Mouse (Mus musculus) heart, postnatal 0 days (tissue): ENCODE measurements around the gene Hrh1. TPM values are rescaled to one million over a fixed set of nuclear protein-coding genes. Genes with fewer than 3 reads are reported as not detected.

Experiments used
- ATAC-seq: fragments of 200-750 bp; cut with Nextera tagmentation; 2 replicates; pipeline ENCODE4 v1.8.0; 2017; ENCODE audit warnings: low read depth, moderate number of reproducible peaks, moderate library complexity; ENCODE audit not compliant: insufficient read depth
- DNase-seq: peaks from one replicate; pipeline ENCODE4 v3.0.0-alpha.2; 2016; ENCODE audit warnings: low spot score
- H3K27ac ChIP-seq: fragments of 300-500 bp; sonication (generic); 2 replicates; pipeline ENCODE4 v1.5.1; 2014; ENCODE audit warnings: low read depth, mild to moderate bottlenecking
- H3K27me3 ChIP-seq: fragments of 300-500 bp; sonication (generic); 2 replicates; pipeline ENCODE4 v1.6.1; 2014; ENCODE audit warnings: low read length, mixed read lengths; ENCODE audit not compliant: control insufficient read depth, insufficient read depth
- H3K36me3 ChIP-seq: fragments of 300-500 bp; sonication (generic); replicated peaks from 2 replicates; pipeline ENCODE4 v1.6.1; 2014; ENCODE audit warnings: low read length, mixed read lengths; ENCODE audit not compliant: control insufficient read depth, insufficient read depth
- H3K4me1 ChIP-seq: fragments of 300-500 bp; sonication (generic); 2 replicates; pipeline ENCODE4 v1.6.1; 2014; ENCODE audit warnings: antibody characterized with exemption; ENCODE audit not compliant: control insufficient read depth, insufficient read depth
- H3K4me2 ChIP-seq: fragments of 300-500 bp; sonication (generic); 2 replicates; pipeline ENCODE4 v1.6.1; 2014; ENCODE audit warnings: low read depth, mild to moderate bottlenecking, low read length, moderate library complexity
- H3K4me3 ChIP-seq: fragments of 300-500 bp; sonication (generic); 2 replicates; pipeline ENCODE4 v1.5.1; 2014; ENCODE audit warnings: low read depth, low read length
- H3K9ac ChIP-seq: fragments of 300-500 bp; sonication (generic); replicated peaks from 2 replicates; pipeline ENCODE4 v1.6.1; 2014; ENCODE audit warnings: low read depth, low read length, mixed read lengths
- H3K9me3 ChIP-seq: fragments of 300-500 bp; sonication (generic); replicated peaks from 2 replicates; pipeline ENCODE4 v1.6.1; 2016; ENCODE audit warnings: low read length; ENCODE audit not compliant: control insufficient read depth
- CTCF ChIP-seq: IDR thresholded peaks from 2 replicates; pipeline ENCODE4 v1.5.1; 2016; ENCODE audit warnings: antibody characterized with exemption, control low read depth, low read depth
- EP300 ChIP-seq: IDR thresholded peaks from 2 replicates; pipeline ENCODE4 v1.6.1; 2016; ENCODE audit warnings: antibody characterized with exemption, low read depth
- WGBS: fragments of 180-500 bp; shearing (Covaris S2); extraction: QIAGEN DNeasy Blood & Tissue Kit; methylation state at CpG from one replicate; pipeline ENCODE4 v1.1.7; 2014; 5-methylcytosine and 5-hydroxymethylcytosine counted together
- polyA plus RNA-seq: library from polyadenylated mRNA; unstranded; fragments of >200 nt; fragmentation: Nextera tagmentation; extraction: Ambion mirVana; gene quantifications from 2 replicates; pipeline ENCODE4 v1.2.1, GENCODE M21; 2015
- total RNA-seq: library from RNA; depleted of rRNA; stranded (reverse); fragments of >200 nt; gene quantifications from 2 replicates; pipeline ENCODE4 v1.2.3, GENCODE M21; 2014; ENCODE audit warnings: low replicate concordance; rRNA removed

The Hrh1 gene
- total RNA-seq: not detected in 2 replicates
- 0.04 TPM in 1 of 2 replicates, not detected in the other for polyA plus RNA-seq

DNA sequence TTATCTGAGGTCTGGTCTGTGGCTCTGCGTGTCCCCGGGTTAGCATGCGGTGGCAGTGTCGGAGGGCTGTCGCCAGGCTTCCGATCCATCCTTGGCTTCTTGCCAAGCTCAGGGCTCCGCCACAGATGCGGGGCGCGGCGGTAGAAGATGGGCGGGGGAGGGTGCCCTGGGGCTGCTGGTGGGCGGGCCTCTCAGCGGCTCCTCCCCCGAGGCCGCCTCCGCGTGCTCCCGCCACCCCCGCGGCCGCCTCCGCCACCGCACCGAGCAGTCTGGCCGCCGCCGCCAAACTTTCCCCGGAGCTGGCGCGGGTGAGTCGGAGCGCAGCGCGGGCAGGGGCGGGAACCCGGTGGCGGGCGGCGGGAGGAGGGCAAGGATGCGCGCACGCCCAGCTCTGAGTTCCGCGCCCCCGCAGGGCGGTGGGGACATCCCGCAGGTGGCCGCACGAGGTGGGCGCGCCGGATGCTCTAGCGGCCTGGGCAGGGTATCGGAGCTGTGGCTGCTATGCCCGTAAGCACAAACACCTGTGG lies at the start of gene Hrh1:
Gene Hrh1, plus strand, starts transcription at position 246 of the 527 bp plus-strand sequence.
- peak within 1 kb of the TSS; percentile 52 for H3K4me3 ChIP-seq
- H3K9me3 ChIP-seq: no peaks in the 10 kb centered on the region
- H3K9ac ChIP-seq: no peak within 1 kb of the TSS
- ATAC-seq: no peak
- WGBS: under 1% methylated on average over 37 of the region's 56 CpGs
- no peaks in the 10 kb centered on the region for H3K36me3 ChIP-seq
- H3K27ac ChIP-seq: no peak within 1 kb of the TSS
- no peak for TF ChIP-seq EP300
- TF ChIP-seq CTCF: no peak
- peaks cover 13% of the 10 kb centered on the region for H3K4me1 ChIP-seq
- peak within 1 kb of the TSS; percentile 69 for H3K4me2 ChIP-seq
- H3K27me3 ChIP-seq: peaks cover 54% of the 10 kb centered on the region
- DNase-seq: peak; percentile 10

DNA sequence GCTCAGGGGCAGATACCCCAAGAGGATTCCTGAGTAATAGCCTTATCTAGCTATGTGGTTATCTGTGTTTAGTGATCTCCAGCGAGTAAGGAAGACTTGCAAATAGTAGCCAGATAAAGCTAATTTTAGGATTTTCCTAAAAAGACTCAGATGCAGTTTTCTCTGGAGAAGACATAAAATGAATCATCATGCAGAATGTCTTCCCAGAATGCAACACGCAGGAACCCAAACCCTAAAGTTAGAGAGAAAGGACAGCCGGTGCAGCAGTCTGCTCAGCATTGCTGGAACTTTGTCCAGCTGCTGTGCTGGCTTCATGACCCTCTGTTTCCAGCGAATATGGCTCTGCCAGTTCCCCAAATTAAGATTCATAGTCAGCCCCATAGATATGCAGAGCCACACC lies 43.1 kb upstream of the Hrh1 start:
- Histone ChIP-seq H3K36me3 (no peaks in the 10 kb centered on the region), H3K9ac (no peak overlapping the region), H3K4me1 (peaks cover 4% of the 10 kb centered on the region; the same call in 1 of the 2 replicates), H3K4me2 (no peak overlapping the region), H3K27me3 (no peaks in the 10 kb centered on the region), H3K27ac (no peak overlapping the region), H3K4me3 (no peak overlapping the region), H3K9me3 (no peaks in the 10 kb centered on the region)
- TF ChIP-seq EP300 (no peak), CTCF (no peak)
- 49% methylated on average over 4 of the region's 4 CpGs for WGBS
- no peak for ATAC-seq
- no peak for DNase-seq

DNA sequence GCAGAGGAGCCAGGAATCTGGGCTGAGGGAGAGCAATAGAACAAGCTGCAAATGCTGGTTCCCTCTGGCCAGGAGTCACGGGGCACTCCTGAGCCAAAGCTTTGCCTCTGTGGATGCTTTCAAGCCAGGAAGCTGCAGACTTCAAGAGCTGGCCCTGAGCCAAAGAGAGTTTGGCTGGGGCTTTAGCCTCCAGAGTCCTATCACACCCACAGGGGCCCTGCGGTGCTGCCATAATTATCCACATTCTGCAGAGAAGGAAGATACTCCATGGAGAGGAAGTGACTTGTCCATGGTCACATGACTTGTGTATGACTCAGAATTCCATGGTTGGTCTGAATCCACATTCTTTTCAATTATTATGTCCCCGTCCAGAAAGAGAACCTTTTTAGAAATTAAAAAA lies 39.6 kb upstream of the Hrh1 start:
- Histone ChIP-seq H3K4me3 (no peak overlapping the region), H3K27ac (no peak overlapping the region), H3K9ac (no peak overlapping the region), H3K4me2 (no peak overlapping the region), H3K36me3 (no peaks in the 10 kb centered on the region), H3K4me1 (peaks cover 4% of the 10 kb centered on the region; the same call in 1 of the 2 replicates), H3K27me3 (no peaks in the 10 kb centered on the region), H3K9me3 (no peaks in the 10 kb centered on the region)
- DNase-seq: peak; percentile 41
- WGBS: 28% methylated on average over 3 of the region's 3 CpGs
- no peak for ATAC-seq
- TF ChIP-seq CTCF: no peak
- no peak; the same call in 1 of the 2 replicates for TF ChIP-seq EP300

DNA sequence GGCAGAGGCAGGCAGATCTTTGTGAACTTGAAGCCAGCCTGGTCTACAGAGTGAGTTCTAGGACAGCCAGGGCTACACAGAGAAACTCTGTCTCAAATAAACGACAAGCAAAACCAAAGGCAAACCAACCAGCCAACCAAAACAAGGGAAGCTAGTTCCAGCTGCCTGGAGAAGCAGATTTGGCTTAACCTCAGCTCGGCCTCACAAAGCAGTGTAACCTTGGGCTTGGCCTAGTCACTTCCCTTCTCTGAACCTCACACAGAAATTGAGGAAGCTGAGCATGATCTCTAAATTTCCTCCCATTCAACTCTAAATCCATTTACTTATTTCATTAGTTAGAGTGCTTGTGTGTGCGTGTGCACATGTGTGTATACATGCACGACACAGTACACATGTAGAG lies 35.4 kb upstream of the Hrh1 start:
- H3K9me3 ChIP-seq: no peaks in the 10 kb centered on the region
- H3K4me2 ChIP-seq: no peak overlapping the region
- no peak overlapping the region for H3K9ac ChIP-seq
- WGBS: 60% methylated on average over 4 of the region's 4 CpGs
- peaks cover 4% of the 10 kb centered on the region; the same call in 1 of the 2 replicates for H3K4me1 ChIP-seq
- no peak overlapping the region for H3K27ac ChIP-seq
- ATAC-seq (no peak), DNase-seq (no peak)
- H3K4me3 ChIP-seq: no peak overlapping the region
- TF ChIP-seq EP300: no peak
- TF ChIP-seq CTCF: no peak
- no peaks in the 10 kb centered on the region for H3K27me3 ChIP-seq
- H3K36me3 ChIP-seq: no peaks in the 10 kb centered on the region

DNA sequence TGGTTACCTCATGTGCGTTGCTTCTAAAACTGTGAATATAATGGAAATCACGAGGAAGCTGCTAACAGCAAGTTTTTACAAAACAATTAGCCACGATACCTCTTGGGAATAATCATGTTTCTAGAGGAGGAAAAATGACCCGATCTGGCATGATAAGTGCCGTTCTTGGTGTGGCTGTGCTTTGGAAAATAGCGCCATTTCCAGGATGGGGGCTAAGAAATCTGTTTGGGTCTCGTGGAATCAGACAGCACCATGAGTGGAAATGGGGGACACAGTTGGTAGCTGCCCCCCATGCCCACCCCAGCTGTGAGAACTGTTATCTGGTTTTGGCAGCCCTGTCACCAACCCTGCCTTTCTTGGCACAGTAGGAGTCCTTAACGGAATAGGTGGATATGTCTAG lies 34.0 kb upstream of the Hrh1 start:
- Histone ChIP-seq H3K9me3 (no peaks in the 10 kb centered on the region), H3K27ac (no peak overlapping the region), H3K27me3 (no peaks in the 10 kb centered on the region), H3K4me1 (no peaks in the 10 kb centered on the region), H3K4me2 (no peak overlapping the region), H3K36me3 (no peaks in the 10 kb centered on the region), H3K9ac (no peak overlapping the region), H3K4me3 (no peak overlapping the region)
- ATAC-seq: no peak
- WGBS: 74% methylated on average over 8 of the region's 8 CpGs
- no peak for DNase-seq
- TF ChIP-seq CTCF (no peak), EP300 (no peak)

DNA sequence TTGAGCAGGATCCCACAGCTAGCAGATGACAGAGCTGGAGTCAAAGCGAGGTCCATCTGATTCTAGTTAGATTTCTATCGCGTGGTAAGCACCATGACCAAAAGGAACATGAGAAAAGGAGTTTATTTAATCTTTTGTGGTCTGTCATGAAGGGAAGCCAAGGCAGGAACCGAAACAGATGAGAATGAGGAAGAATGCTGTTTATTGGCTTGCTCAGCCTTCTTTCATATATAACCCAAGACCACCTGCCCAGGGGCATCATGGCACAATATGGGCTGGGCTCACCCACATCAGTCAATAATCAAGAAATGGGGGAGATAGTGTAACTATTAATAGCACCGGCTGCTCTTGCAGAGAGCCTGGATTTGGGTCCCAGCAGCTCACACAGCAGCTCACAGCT lies 33.0 kb upstream of the Hrh1 start:
- 69% methylated on average over 5 of the region's 5 CpGs for WGBS
- Histone ChIP-seq H3K4me3 (no peak overlapping the region), H3K27me3 (no peaks in the 10 kb centered on the region), H3K9ac (no peak overlapping the region), H3K9me3 (no peaks in the 10 kb centered on the region), H3K4me1 (no peaks in the 10 kb centered on the region), H3K4me2 (no peak overlapping the region), H3K27ac (no peak overlapping the region), H3K36me3 (no peaks in the 10 kb centered on the region)
- ATAC-seq: no peak
- no peak for DNase-seq
- no peak for TF ChIP-seq EP300
- no peak for TF ChIP-seq CTCF
